Mouse (Mus musculus) thymus, adult 18-20 months (tissue): ENCODE data around the gene Osr1.

ENCODE experiments used
- DNase-seq, 2 experiments: peaks; one replicate each; pipeline ENCODE4 v3.0.0; 2022; ENCODE audit warnings: mixed read lengths in 2 of 2

Gene Osr1

GRCm38 (mm10) chr12:9587732-9588131, 17.8 kb downstream of the Osr1 start:
- DNase-seq = no peak

GRCm38 (mm10) chr12:9589561-9590134, 19.7 kb downstream of the Osr1 start:
- DNase-seq = no peak

GRCm38 (mm10) chr12:9591141-9591540, 21.2 kb downstream of the Osr1 start:
- no peak for DNase-seq

GRCm38 (mm10) chr12:9598219-9598618, 28.3 kb downstream of the Osr1 start:
- no peak for DNase-seq
